Mouse (Mus musculus) spleen, adult 2 months (tissue): ENCODE measurements at regions not wholly inside any gene's neighbourhood (a gene's known extent, or its start where the extent isn't known, plus 50 kb on each side); places are given as distances from the start of the nearest gene placed in this dataset.

ENCODE experiments used
- CTCF ChIP-seq: fragments of 200-500 bp; IDR thresholded peaks from 2 replicates; pipeline ENCODE4 v1.5.1; 2011; ENCODE audit warnings: mild to moderate bottlenecking, inconsistent platforms; ENCODE audit not compliant: insufficient read depth, insufficient read length, insufficient replicate concordance; ENCODE audit errors: extremely low read depth
- POLR2A ChIP-seq: fragments of 200-500 bp; IDR thresholded peaks from 2 replicates; pipeline ENCODE4 v1.6.1; 2011; ENCODE audit warnings: low read depth, low read length, inconsistent platforms

GRCm38 (mm10) chr4:8988345-8988733 is 749.5 kb upstream of the Car8 start:
- TF ChIP-seq POLR2A, result no peak
- TF ChIP-seq CTCF, result no peak
